Mouse (Mus musculus): ENCODE measurements around the gene Ptk6. TPM values are rescaled to one million over a fixed set of nuclear protein-coding genes. Genes with fewer than 3 reads are reported as not detected.

Gene Ptk6
- polyA plus RNA-seq, 1 experiment from 2014 or later, result not detected

DNA sequence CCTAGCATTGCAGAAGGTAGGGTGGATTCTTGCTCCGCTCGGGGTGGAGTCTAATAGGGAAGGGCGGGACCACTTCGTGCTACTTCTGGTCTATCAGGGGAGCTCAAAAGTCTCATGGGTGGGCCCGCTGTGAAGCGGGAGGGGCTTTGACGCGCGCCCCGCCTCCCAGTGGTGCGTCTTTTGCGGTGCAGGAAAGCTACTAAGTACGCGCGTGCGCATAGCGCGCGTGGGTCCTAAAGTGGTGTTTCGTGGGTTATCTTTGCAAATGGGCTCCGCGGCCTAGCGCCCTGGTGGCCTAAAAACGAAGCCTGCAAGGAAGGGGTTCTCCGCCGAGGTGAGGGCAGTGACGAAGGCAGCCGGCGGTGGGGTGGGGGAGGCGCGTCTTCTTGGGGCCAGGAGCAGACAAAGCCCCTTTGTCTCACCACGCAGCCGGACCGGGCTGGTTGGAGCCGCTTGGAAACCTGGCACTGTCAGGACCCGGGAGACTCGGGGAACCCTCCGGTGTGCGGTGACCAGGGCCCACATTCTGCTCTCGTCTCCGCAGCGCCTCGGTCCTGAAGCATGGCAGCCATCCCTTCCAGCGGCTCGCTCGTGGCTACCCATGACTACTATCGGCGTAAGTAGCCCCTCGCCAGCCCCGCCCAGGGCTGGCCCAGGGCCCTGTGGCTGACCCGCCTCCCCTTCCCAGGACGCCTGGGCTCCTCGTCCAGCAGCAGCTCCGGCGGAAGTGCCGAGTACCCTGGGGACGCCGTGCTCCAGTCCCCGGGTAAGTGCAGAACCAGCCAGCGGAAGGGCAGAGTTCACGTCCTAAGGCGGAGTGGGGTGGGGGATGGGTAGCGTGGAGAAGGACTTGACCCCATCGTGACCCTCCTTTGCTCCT lies 15.2 kb downstream of the Ptk6 start, which contains the start of gene Ppdpf:
Ppdpf (plus strand) TSS at position 127 of the 880 bp plus-strand sequence.
- Histone ChIP-seq H3K9me3 (no peaks in the 10 kb centered on the region), H3K36me3 (peaks cover 13% of the 10 kb centered on the region), H3K27me3 (0 out of 2 replicates have a peak, but pooled peaks cover 2% of the 10 kb centered on the region), H3K4me1 (replicated peaks) (peaks cover 20% of the 10 kb centered on the region), H3K4me3 (peak within 1 kb of the TSS; percentile 62), H3K27ac (peak within 1 kb of the TSS; percentile 96), H3K4me2 (peak within 1 kb of the TSS; percentile 68), H3K9ac (peak within 1 kb of the TSS; percentile 98)
- ATAC-seq (ENCODE audit: low FRiP score), result peak; percentile 91
- under 1% methylated on average over 64 of the region's 64 CpGs for WGBS

GRCm38 (mm10) chr2:181186635-181187034 lies 16.0 kb downstream of the Ptk6 start:
- peak overlapping the region; percentile 96 for H3K27ac ChIP-seq
- H3K4me2 ChIP-seq, result peak overlapping the region; percentile 68
- peaks cover 13% of the 10 kb centered on the region for H3K36me3 ChIP-seq
- under 1% methylated on average over 14 of the region's 14 CpGs for WGBS
- peak; percentile 86 for ATAC-seq (ENCODE audit: low FRiP score)
- H3K4me1 ChIP-seq (replicated peaks), result peaks cover 20% of the 10 kb centered on the region
- peak overlapping the region; percentile 62 for H3K4me3 ChIP-seq
- H3K9ac ChIP-seq, result peak overlapping the region; percentile 98
- H3K27me3 ChIP-seq, result 0 out of 2 replicates have a peak, but pooled peaks cover 2% of the 10 kb centered on the region
- no peaks in the 10 kb centered on the region for H3K9me3 ChIP-seq

DNA sequence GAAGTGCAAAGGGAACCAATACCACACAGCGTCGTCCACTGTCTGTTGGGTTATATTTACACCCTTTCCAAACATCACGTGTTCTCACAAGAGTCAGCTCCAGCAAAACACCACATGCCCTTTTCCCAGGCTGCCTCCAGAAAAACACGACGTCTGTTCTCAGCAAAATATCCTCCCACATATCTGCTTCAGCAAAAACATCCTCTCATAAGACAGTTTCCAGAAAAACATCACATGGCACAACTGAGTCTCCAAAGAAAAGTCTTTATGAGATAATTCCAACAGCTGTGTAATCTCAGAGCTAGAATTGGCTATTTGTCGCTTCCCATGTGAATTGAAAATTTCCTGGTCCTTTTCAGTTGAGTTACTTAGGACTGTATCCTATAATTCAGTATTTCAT lies 21.7 kb downstream of the Ptk6 start:
- Histone ChIP-seq H3K9ac (no peak overlapping the region), H3K36me3 (no peaks in the 10 kb centered on the region), H3K27ac (no peak overlapping the region), H3K4me1 (replicated peaks) (0 out of 2 replicates have a peak, but pooled peaks cover 2% of the 10 kb centered on the region), H3K4me3 (no peak overlapping the region), H3K27me3 (0 out of 2 replicates have a peak, but pooled peaks cover 2% of the 10 kb centered on the region), H3K9me3 (no peaks in the 10 kb centered on the region), H3K4me2 (no peak overlapping the region)
- ATAC-seq (ENCODE audit: low FRiP score), result no peak
- WGBS, result 87% methylated on average over 6 of the region's 6 CpGs

GRCm38 (mm10) chr2:181178471-181178870 lies 24.1 kb downstream of the Ptk6 start:
- H3K36me3 ChIP-seq, result no peaks in the 10 kb centered on the region
- H3K4me1 ChIP-seq (replicated peaks), result no peaks in the 10 kb centered on the region
- WGBS, result 91% methylated on average over 5 of the region's 5 CpGs
- no peaks in the 10 kb centered on the region for H3K9me3 ChIP-seq
- H3K4me2 ChIP-seq, result no peak overlapping the region
- H3K27me3 ChIP-seq, result 0 out of 2 replicates have a peak, but pooled peaks cover 2% of the 10 kb centered on the region
- H3K27ac ChIP-seq, result no peak overlapping the region
- H3K9ac ChIP-seq, result no peak overlapping the region
- no peak overlapping the region for H3K4me3 ChIP-seq
- ATAC-seq (ENCODE audit: low FRiP score), result no peak

DNA sequence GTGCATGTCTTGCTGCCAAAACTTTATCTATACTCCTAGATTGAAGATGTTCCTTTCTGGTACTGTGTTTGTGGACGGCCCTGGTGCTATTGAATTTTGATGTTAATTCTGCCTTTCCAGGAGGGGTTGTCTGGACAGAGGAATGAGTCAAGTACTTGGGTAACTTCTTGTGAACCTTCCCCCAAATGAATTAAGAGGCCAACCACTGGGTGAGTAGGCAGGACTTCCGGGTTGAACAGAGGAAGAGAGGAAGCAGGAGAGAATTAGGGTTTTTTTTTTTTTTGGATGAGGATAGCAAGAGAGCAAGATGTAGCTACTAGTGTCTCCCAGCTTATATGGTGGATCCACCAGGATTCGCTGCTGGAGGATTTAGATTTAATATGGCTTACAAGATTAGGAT lies 24.6 kb downstream of the Ptk6 start:
- H3K36me3 ChIP-seq, result no peaks in the 10 kb centered on the region
- no peak overlapping the region for H3K27ac ChIP-seq
- no peaks in the 10 kb centered on the region for H3K9me3 ChIP-seq
- H3K27me3 ChIP-seq, result 0 out of 2 replicates have a peak, but pooled peaks cover under 1% of the 10 kb centered on the region
- ATAC-seq (ENCODE audit: low FRiP score), result no peak
- H3K4me3 ChIP-seq, result no peak overlapping the region
- H3K4me1 ChIP-seq (replicated peaks), result no peaks in the 10 kb centered on the region
- 84% methylated on average over 3 of the region's 3 CpGs for WGBS
- H3K9ac ChIP-seq, result no peak overlapping the region
- no peak overlapping the region for H3K4me2 ChIP-seq

DNA sequence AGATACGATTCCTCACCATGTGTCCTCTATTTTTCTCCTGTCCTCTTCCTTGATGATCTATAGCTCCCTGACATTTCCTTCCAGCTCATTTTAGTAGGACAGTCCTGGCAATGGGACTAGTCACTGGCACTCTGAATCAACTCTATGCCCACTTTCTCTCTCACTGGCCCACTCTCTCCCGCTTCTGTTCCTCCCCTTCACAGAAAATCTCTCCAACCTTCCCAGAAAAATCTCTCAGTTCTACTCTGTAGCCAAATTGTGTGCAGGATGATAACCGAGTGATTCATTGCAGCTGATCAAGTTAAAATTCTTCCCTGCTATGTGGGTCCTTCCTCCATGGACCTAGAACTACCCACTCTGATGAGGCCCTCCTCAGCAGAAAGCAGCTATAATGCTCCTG lies 27.9 kb downstream of the Ptk6 start:
- Histone ChIP-seq H3K9me3 (no peaks in the 10 kb centered on the region), H3K4me3 (no peak overlapping the region), H3K36me3 (no peaks in the 10 kb centered on the region), H3K27me3 (no peaks in the 10 kb centered on the region), H3K9ac (no peak overlapping the region), H3K4me1 (replicated peaks) (no peaks in the 10 kb centered on the region), H3K27ac (no peak overlapping the region), H3K4me2 (no peak overlapping the region)
- ATAC-seq (ENCODE audit: low FRiP score), result no peak
- WGBS, result 92% methylated on average over 3 of the region's 3 CpGs

- Histone ChIP-seq H3K4me1 (replicated peaks) (no peaks in the 10 kb centered on the region), H3K4me2 (no peak overlapping the region), H3K27ac (no peak overlapping the region), H3K4me3 (no peak overlapping the region), H3K9ac (no peak overlapping the region), H3K36me3 (no peaks in the 10 kb centered on the region), H3K27me3 (0 out of 2 replicates have a peak, but pooled peaks cover 5% of the 10 kb centered on the region), H3K9me3 (no peaks in the 10 kb centered on the region)
- no peak for ATAC-seq (ENCODE audit: low FRiP score)
- WGBS, result 92% methylated on average over 5 of the region's 5 CpGs
These were observed 36.1 kb downstream of the Ptk6 start for GRCm38 (mm10) chr2:181166469-181166868.

GRCm38 (mm10) chr2:181160821-181161220 lies 41.8 kb downstream of the Ptk6 start:
- 79% methylated on average over 4 of the region's 4 CpGs for WGBS
- Histone ChIP-seq H3K27me3 (peaks cover 16% of the 10 kb centered on the region), H3K4me1 (replicated peaks) (peaks cover 39% of the 10 kb centered on the region), H3K9me3 (no peaks in the 10 kb centered on the region), H3K36me3 (no peaks in the 10 kb centered on the region), H3K9ac (no peak overlapping the region), H3K4me3 (no peak overlapping the region), H3K27ac (no peak overlapping the region), H3K4me2 (no peak overlapping the region)
- no peak for ATAC-seq (ENCODE audit: low FRiP score)

DNA sequence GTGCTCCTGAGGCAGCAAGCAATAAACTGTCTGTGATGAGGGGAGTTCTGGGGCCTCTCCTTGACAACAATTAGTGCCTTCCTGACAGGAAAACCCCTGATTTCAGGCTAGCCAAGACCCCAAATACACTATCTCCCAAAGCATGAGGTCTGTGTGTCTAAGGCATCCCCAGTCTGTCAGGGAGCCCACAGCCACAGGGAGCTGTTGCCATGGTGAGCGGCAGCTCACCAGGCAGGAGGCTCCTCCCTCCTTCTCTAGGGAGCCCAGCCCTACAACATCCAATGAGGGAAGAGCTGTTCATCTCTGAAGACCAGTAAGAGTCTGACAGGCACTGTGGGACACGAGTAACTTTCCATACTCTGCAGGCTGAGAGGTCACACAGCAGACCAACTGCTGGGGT lies 42.8 kb downstream of the Ptk6 start:
- Histone ChIP-seq H3K36me3 (no peaks in the 10 kb centered on the region), H3K4me2 (peak overlapping the region; percentile 25; the same call in 1 of the 2 replicates), H3K27me3 (peaks cover 20% of the 10 kb centered on the region), H3K4me1 (replicated peaks) (peaks cover 50% of the 10 kb centered on the region), H3K4me3 (no peak overlapping the region), H3K9ac (peak overlapping the region; percentile 49; the same call in 1 of the 2 replicates), H3K27ac (peak overlapping the region; percentile 81), H3K9me3 (no peaks in the 10 kb centered on the region)
- peak; percentile 84 for ATAC-seq (ENCODE audit: low FRiP score)
- WGBS, result 0% methylated on average over 2 of the region's 2 CpGs

DNA sequence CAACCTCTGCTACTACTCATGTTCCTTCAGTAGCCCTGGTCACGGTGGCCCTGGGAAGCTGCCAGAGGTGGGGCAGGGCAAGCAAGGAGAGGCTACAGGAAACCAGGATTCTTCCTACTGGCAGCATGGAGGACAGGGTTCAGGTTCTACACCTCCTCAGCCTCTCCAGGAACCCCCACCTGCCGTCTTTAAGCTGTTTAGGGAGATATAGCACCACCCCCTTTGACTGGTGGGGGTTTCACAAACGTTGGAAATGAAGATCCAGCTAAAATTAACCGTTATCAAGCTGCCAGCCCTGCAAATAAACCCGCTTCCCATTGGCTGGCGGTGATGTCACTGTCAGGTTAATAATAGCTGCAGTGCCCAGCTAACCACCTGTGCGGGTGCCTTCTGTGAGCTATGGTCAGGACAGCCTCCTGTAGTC lies 43.5 kb downstream of the Ptk6 start:
- Histone ChIP-seq H3K4me3 (no peak overlapping the region), H3K4me1 (replicated peaks) (peaks cover 56% of the 10 kb centered on the region), H3K27me3 (peaks cover 27% of the 10 kb centered on the region), H3K9me3 (no peaks in the 10 kb centered on the region), H3K36me3 (no peaks in the 10 kb centered on the region), H3K4me2 (no peak overlapping the region), H3K27ac (peak overlapping the region; percentile 81), H3K9ac (peak overlapping the region; percentile 49)
- WGBS, result 54% methylated on average over 7 of the region's 7 CpGs
- no peak for ATAC-seq (ENCODE audit: low FRiP score)

GRCm38 (mm10) chr2:181158471-181158870 lies 44.1 kb downstream of the Ptk6 start:
- H3K4me2 ChIP-seq, result no peak overlapping the region
- no peak for ATAC-seq (ENCODE audit: low FRiP score)
- 93% methylated on average over 2 of the region's 2 CpGs for WGBS
- H3K4me1 ChIP-seq (replicated peaks), result peaks cover 56% of the 10 kb centered on the region
- H3K9me3 ChIP-seq, result no peaks in the 10 kb centered on the region
- H3K27ac ChIP-seq, result no peak overlapping the region
- peaks cover 1% of the 10 kb centered on the region; the same call in 1 of the 2 replicates for H3K36me3 ChIP-seq
- H3K27me3 ChIP-seq, result peaks cover 31% of the 10 kb centered on the region
- no peak overlapping the region for H3K9ac ChIP-seq
- no peak overlapping the region for H3K4me3 ChIP-seq

DNA sequence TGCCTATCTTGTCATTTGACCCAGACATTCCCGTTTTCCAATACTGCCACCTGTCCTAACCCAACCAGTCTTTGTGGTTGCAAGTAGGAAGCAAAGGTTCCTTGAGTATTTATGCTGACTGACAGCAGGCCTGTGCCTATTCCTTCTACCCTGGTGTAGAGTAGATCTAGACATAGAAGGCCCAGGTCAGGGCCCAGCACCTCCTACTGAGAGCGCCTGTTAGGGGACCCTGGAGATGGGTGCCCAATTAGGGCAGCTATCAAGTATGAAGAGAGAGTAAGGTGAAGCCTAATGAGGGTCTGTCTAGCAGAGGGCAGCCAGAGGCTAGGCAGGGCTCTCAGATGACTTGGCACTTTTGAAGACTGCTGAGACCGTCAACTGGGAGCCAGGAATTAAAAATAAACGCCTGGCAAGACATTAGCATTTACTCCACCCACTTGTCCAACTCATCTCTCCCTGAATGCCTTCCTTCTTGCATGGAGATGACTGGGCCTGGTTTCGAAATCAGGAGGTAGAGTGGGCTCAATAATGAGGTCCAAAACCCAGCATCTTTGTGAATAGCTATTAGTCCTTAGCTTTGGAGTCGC lies 44.8 kb downstream of the Ptk6 start:
- WGBS, result 78% methylated on average over 6 of the region's 6 CpGs
- ATAC-seq (ENCODE audit: low FRiP score), result no peak
- H3K4me3 ChIP-seq, result no peak overlapping the region
- no peak overlapping the region for H3K9ac ChIP-seq
- H3K9me3 ChIP-seq, result no peaks in the 10 kb centered on the region
- H3K27ac ChIP-seq, result peak overlapping the region; percentile 91; the same call in 1 of the 2 replicates
- H3K27me3 ChIP-seq, result peaks cover 36% of the 10 kb centered on the region
- peaks cover 56% of the 10 kb centered on the region for H3K4me1 ChIP-seq (replicated peaks)
- peaks cover 8% of the 10 kb centered on the region for H3K36me3 ChIP-seq
- peak overlapping the region; percentile 75 for H3K4me2 ChIP-seq

Data from hindbrain, embryonic 13.5 days (tissue).